Mouse (Mus musculus) MEL (cell line): ENCODE measurements around the gene Hdac4. TPM values are rescaled to one million over a fixed set of nuclear protein-coding genes. Genes with fewer than 3 reads are reported as not detected.

Experiments used
- DNase-seq: peaks from one replicate; pipeline ENCODE4 v3.0.0; 2011; ENCODE audit warnings: low read depth, low spot score
- H3K27ac ChIP-seq: 2 replicates; pipeline ENCODE4 v1.5.1; 2012; ENCODE audit warnings: low read depth, mild to moderate bottlenecking, control low read depth, low read length, moderate library complexity; ENCODE audit not compliant: control insufficient read depth
- H3K27me3 ChIP-seq, 2 experiments: fragments of 150-350 bp in 1 of 2; sonication (generic) in 1 of 2; 2 replicates each; pipeline ENCODE4 v1.6.1; 2012; ENCODE audit warnings: low read length in 2 of 2, mild to moderate bottlenecking in 2 of 2, improper control_type of control experiment in 1 of 2, moderate library complexity in 1 of 2; ENCODE audit not compliant: insufficient read depth in 2 of 2, control insufficient read depth in 1 of 2
- H3K36me3 ChIP-seq, 2 experiments: 2 replicates each; pipeline ENCODE4 v1.6.1; 2012 to 2014; ENCODE audit warnings: low read length in 2 of 2, improper control_type of control experiment in 1 of 2, inconsistent platforms in 1 of 2, mild to moderate bottlenecking in 1 of 2; ENCODE audit not compliant: insufficient read depth in 2 of 2, control insufficient read depth in 1 of 2
- H3K4me1 ChIP-seq, 2 experiments: fragments of 150-350 bp in 1 of 2; sonication (generic) in 1 of 2; 2 replicates each; pipeline ENCODE4 v1.6.1; 2012; ENCODE audit warnings: low read length in 2 of 2, improper control_type of control experiment in 1 of 2, mild to moderate bottlenecking in 1 of 2; ENCODE audit not compliant: insufficient read depth in 2 of 2, control insufficient read depth in 1 of 2
- H3K4me3 ChIP-seq, 2 experiments: fragments of 150-350 bp in 1 of 2; sonication (generic) in 1 of 2; 2 replicates each; pipeline ENCODE4 v1.5.1; 2012; ENCODE audit warnings: low read depth in 2 of 2, low read length in 2 of 2, mild to moderate bottlenecking in 2 of 2, moderate library complexity in 2 of 2, control low read depth in 1 of 2, improper control_type of control experiment in 1 of 2; ENCODE audit not compliant: control insufficient read depth in 1 of 2, insufficient read depth in 1 of 2
- H3K79me2 ChIP-seq: 2 replicates; pipeline ENCODE4 v1.6.1; 2012; ENCODE audit warnings: mild to moderate bottlenecking, low read length, moderate library complexity; ENCODE audit not compliant: control insufficient read depth, poor library complexity, insufficient read depth
- H3K9ac ChIP-seq: 2 replicates; pipeline ENCODE4 v1.6.1; 2012; ENCODE audit warnings: low read depth, mild to moderate bottlenecking, control low read depth, low read length, moderate library complexity; ENCODE audit not compliant: control insufficient read depth, poor library complexity, severe bottlenecking
- H3K9me3 ChIP-seq: fragments of 150-350 bp; sonication (generic); replicated peaks from 2 replicates; pipeline ENCODE4 v1.6.1; 2012; ENCODE audit warnings: mild to moderate bottlenecking, low read length, improper control_type of control experiment, moderate library complexity; ENCODE audit not compliant: insufficient read depth
- BHLHE40 ChIP-seq: IDR thresholded peaks from 2 replicates; pipeline ENCODE4 v1.6.1; 2012; ENCODE audit warnings: low read depth, mild to moderate bottlenecking, inconsistent platforms, low read length, improper control_type of control experiment, borderline replicate concordance
- CTCF ChIP-seq, 3 experiments: IDR thresholded peaks in 2 of 3; conservative IDR thresholded peaks in 1 of 3; 2 replicates each; pipeline ENCODE4 v1.5.1; 2011 to 2012; ENCODE audit warnings: low read length in 3 of 3, low read depth in 2 of 3, mild to moderate bottlenecking in 2 of 3, improper control_type of control experiment in 1 of 3, inconsistent platforms in 1 of 3, mixed read lengths in 1 of 3, moderate library complexity in 1 of 3; ENCODE audit not compliant: control insufficient read depth in 1 of 3, insufficient read depth in 1 of 3, poor library complexity in 1 of 3, severe bottlenecking in 1 of 3
- ETS1 ChIP-seq: IDR thresholded peaks from 2 replicates; pipeline ENCODE4 v1.6.1; 2012; ENCODE audit warnings: low read depth, mild to moderate bottlenecking, inconsistent platforms, low read length, improper control_type of control experiment, moderate library complexity
- GABPA ChIP-seq: IDR thresholded peaks from 2 replicates; pipeline ENCODE4 v1.6.1; 2012; ENCODE audit warnings: low read depth, mild to moderate bottlenecking, inconsistent platforms, low read length, improper control_type of control experiment, moderate library complexity
- GATA1 ChIP-seq: IDR thresholded peaks from 2 replicates; pipeline ENCODE4 v1.6.1; 2011; ENCODE audit warnings: low read depth, low read length, improper control_type of control experiment
- HCFC1 ChIP-seq: IDR thresholded peaks from 2 replicates; pipeline ENCODE4 v1.6.1; 2012; ENCODE audit warnings: low read depth, mild to moderate bottlenecking, inconsistent platforms, low read length, improper control_type of control experiment, moderate library complexity
- KAT2A ChIP-seq: conservative IDR thresholded peaks from 2 replicates; pipeline ENCODE4 v1.6.1; 2012; ENCODE audit warnings: low read depth, low read length, improper control_type of control experiment, inconsistent platforms
- MAX ChIP-seq: IDR thresholded peaks from 2 replicates; pipeline ENCODE4 v1.6.1; 2011; ENCODE audit warnings: low read length, improper control_type of control experiment
- MXI1 ChIP-seq: IDR thresholded peaks from 2 replicates; pipeline ENCODE4 v1.6.1; 2011; ENCODE audit warnings: mild to moderate bottlenecking, low read depth, low read length, improper control_type of control experiment
- NRF1 ChIP-seq: IDR thresholded peaks from 2 replicates; pipeline ENCODE4 v1.6.1; 2014; ENCODE audit warnings: low read depth, mild to moderate bottlenecking, inconsistent platforms, low read length, improper control_type of control experiment, moderate library complexity; ENCODE audit not compliant: poor library complexity, insufficient read depth, severe bottlenecking
- POLR2A ChIP-seq, 2 experiments: IDR thresholded peaks; 2 replicates each; pipeline ENCODE4 v1.6.1; 2011 to 2012; ENCODE audit warnings: low read length in 2 of 2, mild to moderate bottlenecking in 2 of 2, control low read depth in 1 of 2, improper control_type of control experiment in 1 of 2, low read depth in 1 of 2, moderate library complexity in 1 of 2; ENCODE audit not compliant: control insufficient read depth in 1 of 2, insufficient read depth in 1 of 2, poor library complexity in 1 of 2
- POLR2AphosphoS2 ChIP-seq: IDR thresholded peaks from 2 replicates; pipeline ENCODE4 v1.6.1; 2011; ENCODE audit warnings: low read length, improper control_type of control experiment
- RAD21 ChIP-seq: IDR thresholded peaks from 2 replicates; pipeline ENCODE4 v1.6.1; 2011; ENCODE audit warnings: mild to moderate bottlenecking, low read depth, low read length, improper control_type of control experiment
- RCOR1 ChIP-seq: IDR thresholded peaks from 2 replicates; pipeline ENCODE4 v1.6.1; 2012; ENCODE audit warnings: low read depth, mild to moderate bottlenecking, inconsistent platforms, low read length, improper control_type of control experiment
- SIN3A ChIP-seq: IDR thresholded peaks from 2 replicates; pipeline ENCODE4 v1.6.1; 2012; ENCODE audit warnings: low read length, improper control_type of control experiment, inconsistent platforms
- SMC3 ChIP-seq: IDR thresholded peaks from 2 replicates; pipeline ENCODE4 v1.6.1; 2011; ENCODE audit warnings: low read depth, low read length, improper control_type of control experiment
- TAL1 ChIP-seq: IDR thresholded peaks from 2 replicates; pipeline ENCODE4 v1.6.1; 2012; ENCODE audit warnings: mild to moderate bottlenecking, inconsistent platforms, low read length, moderate library complexity, mixed read lengths
- TCF12 ChIP-seq: IDR thresholded peaks from 2 replicates; pipeline ENCODE4 v1.6.1; 2014; ENCODE audit warnings: low read depth, mild to moderate bottlenecking, inconsistent platforms, low read length, improper control_type of control experiment, moderate library complexity
- USF1 ChIP-seq: IDR thresholded peaks from 2 replicates; pipeline ENCODE4 v1.6.1; 2014; ENCODE audit warnings: low read depth, mild to moderate bottlenecking, inconsistent platforms, low read length, improper control_type of control experiment, moderate library complexity
- ZC3H11A ChIP-seq: IDR thresholded peaks from 2 replicates; pipeline ENCODE4 v1.6.1; 2012; ENCODE audit warnings: low read depth, mild to moderate bottlenecking, inconsistent platforms, low read length, improper control_type of control experiment
- ZKSCAN1 ChIP-seq: IDR thresholded peaks from 2 replicates; pipeline ENCODE4 v1.6.1; 2012; ENCODE audit warnings: low read depth, mild to moderate bottlenecking, inconsistent platforms, low read length, improper control_type of control experiment, moderate library complexity
- ZNF384 ChIP-seq: IDR thresholded peaks from 2 replicates; pipeline ENCODE4 v1.6.1; 2012; ENCODE audit warnings: low read depth, mild to moderate bottlenecking, inconsistent platforms, low read length, improper control_type of control experiment
- polyA plus RNA-seq, 2 experiments: library from polyadenylated mRNA; stranded (reverse) in 1 of 2; unstranded in 1 of 2; fragments of >175 nt in 1 of 2; fragments of >200 nt in 1 of 2; gene quantifications; 2 replicates each; pipeline versions ENCODE4 v1.2.1 to v1.2.4; 2012; ENCODE audit warnings: low replicate concordance in 2 of 2, low read depth in 1 of 2; ENCODE audit not compliant: insufficient read length in 2 of 2, insufficient read depth in 1 of 2, missing spikeins in 1 of 2
- total RNA-seq: library from RNA; depleted of rRNA; stranded (reverse); fragments of 300-350 nt; gene quantifications from 2 replicates; pipeline ENCODE4 v1.2.3, GENCODE M21; 2012

Gene Hdac4
- total and polyA plus RNA-seq, 3 experiments: 11.0 to 19.5 (median 12.3) TPM

DNA sequence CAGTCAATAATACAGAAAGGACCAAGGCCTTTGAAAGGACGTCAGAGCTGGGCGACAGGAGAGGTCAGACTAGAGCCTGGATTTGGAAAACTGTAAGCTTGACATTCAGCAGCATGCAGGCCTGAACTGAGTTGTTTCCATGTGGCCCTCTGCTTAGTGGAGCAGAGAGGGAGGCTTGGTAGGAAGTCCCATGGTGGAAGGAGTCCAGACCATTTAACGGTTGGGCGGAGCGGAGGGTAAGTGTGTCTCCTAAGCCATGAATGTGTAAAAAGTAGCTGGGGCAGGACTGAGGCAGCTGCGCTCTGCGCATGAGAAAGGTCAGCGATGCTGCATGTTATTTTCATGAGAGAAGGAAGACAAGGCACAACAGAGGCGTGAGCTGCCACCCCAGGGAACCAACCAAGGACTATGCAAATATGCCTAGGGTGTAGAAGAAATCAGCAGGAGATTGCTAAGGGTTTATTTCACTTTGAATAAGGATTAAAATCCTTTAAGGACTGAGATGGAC, 201.8 kb downstream of the Hdac4 start:
- Histone ChIP-seq H3K4me3 (no peak overlapping the region), H3K79me2 (no peaks in the 10 kb centered on the region), H3K4me1 (no peaks in the 10 kb centered on the region; a peak in 2 of 4 replicates), H3K9me3 (no peaks in the 10 kb centered on the region), H3K27ac (no peak overlapping the region), H3K36me3 (peaks cover 0 to 7% of the 10 kb centered on the region in 2 experiments; a peak in 2 of 4 replicates), H3K27me3 (no peaks in the 10 kb centered on the region), H3K9ac (no peak overlapping the region)
- no peak for TF ChIP-seq HCFC1
- TF ChIP-seq TCF12: no peak
- no peak for TF ChIP-seq KAT2A
- TF ChIP-seq CTCF (IDR thresholded peaks at IDR 0.05 in 2 of 3, conservative IDR thresholded peaks at IDR 0.05 in 1 of 3; ENCODE audit: control insufficient read depth in 1 of 3, insufficient read depth in 1 of 3, low read depth in 2 of 3, low read length in 3 of 3, poor library complexity in 1 of 3, severe bottlenecking in 1 of 3): no peak
- TF ChIP-seq GATA1: no peak
- TF ChIP-seq SIN3A: no peak
- TF ChIP-seq POLR2A (IDR thresholded peaks at IDR 0.05; ENCODE audit: control insufficient read depth in 1 of 2, insufficient read depth in 1 of 2, low read depth in 1 of 2, low read length in 2 of 2, poor library complexity in 1 of 2): no peak
- TF ChIP-seq RCOR1: no peak
- no peak for TF ChIP-seq MAX
- TF ChIP-seq RAD21: no peak
- no peak for TF ChIP-seq TAL1
- no peak for DNase-seq

DNA sequence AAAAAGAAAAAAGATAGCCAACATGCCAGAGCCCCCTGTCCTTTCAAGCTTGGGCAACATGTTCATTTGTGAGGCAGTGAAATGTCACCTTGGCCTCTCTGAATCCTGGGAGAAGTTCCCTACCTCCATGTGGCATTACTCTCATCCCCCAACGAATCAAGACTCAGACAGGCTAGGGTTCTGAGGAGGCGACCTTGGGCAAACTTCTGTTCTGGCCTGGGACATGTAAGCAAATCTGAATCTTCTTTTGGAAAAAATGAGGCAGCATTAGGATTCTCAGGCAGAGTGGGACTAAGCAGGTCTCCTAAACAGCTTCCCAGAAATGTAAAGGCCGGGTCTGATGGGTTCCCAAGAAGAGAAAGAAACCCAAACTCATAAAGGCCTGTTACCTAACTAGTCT, 202.8 kb downstream of the Hdac4 start:
- Histone ChIP-seq H3K79me2 (no peaks in the 10 kb centered on the region), H3K27ac (no peak overlapping the region), H3K36me3 (peaks cover 0 to 8% of the 10 kb centered on the region in 2 experiments; a peak in 2 of 4 replicates), H3K9me3 (no peaks in the 10 kb centered on the region), H3K4me1 (no peaks in the 10 kb centered on the region; a peak in 2 of 4 replicates)
- TF ChIP-seq ETS1: no peak
- no peak for TF ChIP-seq ZNF384
- no peak for TF ChIP-seq NRF1
- TF ChIP-seq GATA1: no peak
- no peak for TF ChIP-seq MXI1
- TF ChIP-seq SMC3: no peak
- no peak for TF ChIP-seq TCF12
- no peak for TF ChIP-seq POLR2AphosphoS2
- no peak for TF ChIP-seq KAT2A
- no peak for TF ChIP-seq SIN3A
- no peak for TF ChIP-seq BHLHE40
- no peak for TF ChIP-seq RCOR1
- TF ChIP-seq GABPA: no peak
- no peak for TF ChIP-seq CTCF (IDR thresholded peaks at IDR 0.05 in 2 of 3, conservative IDR thresholded peaks at IDR 0.05 in 1 of 3; ENCODE audit: control insufficient read depth in 1 of 3, insufficient read depth in 1 of 3, low read depth in 2 of 3, low read length in 3 of 3, poor library complexity in 1 of 3, severe bottlenecking in 1 of 3)
- TF ChIP-seq ZKSCAN1: no peak
- no peak for TF ChIP-seq USF1
- TF ChIP-seq ZC3H11A: no peak
- no peak for TF ChIP-seq RAD21
- TF ChIP-seq, all 39 proteins: peak for 0
- H3K27me3 ChIP-seq: no peaks in the 10 kb centered on the region
- no peak for DNase-seq
- no peak overlapping the region for H3K4me3 ChIP-seq
- no peak overlapping the region for H3K9ac ChIP-seq
